Mouse (Mus musculus) gastrocnemius, postnatal 14 days (tissue): ENCODE results near the gene Rpl29. TPM values are rescaled to one million over a fixed set of nuclear protein-coding genes. Genes with fewer than 3 reads are reported as not detected.
A peak's percentile ranks its signal among the peaks of the same experiment; 100 is the strongest.

ENCODE experiments used
- DNase-seq: peaks from one replicate; pipeline ENCODE4 v3.0.0; 2021; ENCODE audit warnings: mixed read lengths
- intact Hi-C: fragments of 180-260 bp; cut with DNase I; formaldehyde crosslinking; loops from one replicate; pipeline ENCODE4 v1.15.1; 2025; ENCODE audit warnings: low total_unique reads
- total RNA-seq, 2 experiments: library from RNA; stranded (reverse); gene quantifications; 2 replicates each; pipeline ENCODE4 v1.2.3; 2021

Rpl29 gene
- total RNA-seq, 2 experiments from 2014 or later: 350 to 424 TPM

- peak; percentile 41 for DNase-seq
- intact Hi-C loops: no loop called here
Measured at GRCm38 (mm10) chr9:106413606-106414005, 15.6 kb upstream of the Rpl29 start.

GRCm38 (mm10) chr9:106416826-106417225, 12.4 kb upstream of the Rpl29 start:
- DNase-seq: no peak
- intact Hi-C loops: loop anchor here (5.0 kb wide), 1 partner anchor 65 kb away; no protein-coding TSS in a partner anchor

DNA sequence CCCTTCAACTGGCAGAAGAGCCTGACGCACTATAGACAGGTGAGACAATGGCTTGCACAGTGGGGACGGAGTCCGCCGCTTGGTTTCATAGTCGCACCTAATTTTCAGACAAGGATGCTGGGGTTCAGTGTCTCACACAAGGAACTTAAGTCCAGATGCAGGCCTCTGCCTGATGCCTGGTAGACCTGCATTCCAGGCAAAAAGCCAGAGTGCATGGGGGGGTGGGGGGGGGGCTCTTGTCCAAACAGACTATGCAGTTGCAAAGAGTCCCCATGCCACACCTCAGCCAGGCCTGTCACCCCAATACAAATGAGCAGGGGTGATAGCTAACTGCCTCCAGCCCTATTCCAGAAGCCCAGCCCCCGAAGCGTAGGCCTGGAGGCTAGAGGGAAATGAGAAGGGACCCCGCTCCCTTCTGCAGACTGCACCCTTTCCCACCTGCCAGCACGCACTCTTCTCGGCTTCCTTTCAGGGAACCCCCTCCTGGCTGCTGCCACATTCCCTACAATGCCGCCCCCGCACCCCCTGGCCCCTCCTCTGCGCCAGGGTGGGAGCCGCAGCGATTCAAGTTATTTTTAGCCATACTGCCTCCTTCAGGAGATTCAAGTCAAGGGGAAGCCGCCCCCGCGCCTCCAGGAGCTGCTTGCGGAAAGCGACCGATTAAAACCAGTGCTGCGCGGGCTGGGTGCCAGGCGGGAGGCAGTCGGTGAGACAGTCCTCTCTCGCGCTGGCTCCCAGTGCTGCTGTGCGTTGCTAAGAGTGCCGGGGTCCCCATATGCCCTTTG, 11.2 kb upstream of the Rpl29 start:
- intact Hi-C loops: loop anchor here (5.0 kb wide), 1 partner anchor 66 kb away; no protein-coding TSS in a partner anchor
- DNase-seq: peak; percentile 88

GRCm38 (mm10) chr9:106420608-106421007, 8.6 kb upstream of the Rpl29 start:
- intact Hi-C loops: loop anchor here (5.0 kb wide), 1 partner anchor 113 kb away; no protein-coding TSS in a partner anchor
- no peak for DNase-seq

GRCm38 (mm10) chr9:106421033-106421864, 8.0 kb upstream of the Rpl29 start:
- intact Hi-C loops: loop anchor here (5.0 kb wide), 1 partner anchor 114 kb away; no protein-coding TSS in a partner anchor
- no peak for DNase-seq

- peak; percentile 85 for DNase-seq
- intact Hi-C loops: loop anchor here (2.0 to 5.0 kb wide), 2 partner anchors 115 to 133 kb away; no protein-coding TSS in a partner anchor
Measured at GRCm38 (mm10) chr9:106421865-106422160, 7.4 kb upstream of the Rpl29 start.

DNA sequence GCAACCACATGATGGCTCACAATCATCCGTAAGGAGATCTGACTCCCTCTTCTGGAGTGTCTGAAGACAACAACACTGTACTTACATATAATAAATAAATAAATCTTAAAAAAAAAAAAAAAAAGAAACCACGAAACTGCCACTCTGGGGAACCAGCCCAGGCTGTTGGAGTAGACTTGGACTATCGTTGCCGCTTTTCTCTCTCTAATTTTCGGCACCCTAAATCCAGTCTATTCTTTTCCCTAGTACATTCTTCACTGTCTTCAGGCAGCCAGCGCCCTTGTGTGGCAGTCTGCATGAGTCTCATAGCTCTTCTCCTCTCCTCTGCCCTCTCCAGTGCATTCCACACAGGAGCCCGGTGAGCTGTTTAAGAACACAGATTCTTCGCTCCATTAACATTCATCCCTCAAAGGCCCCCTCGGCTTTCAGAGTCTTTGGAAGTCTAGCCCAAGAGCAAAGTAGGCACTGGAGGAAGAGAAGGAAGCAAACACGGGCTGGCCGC, 484 bp upstream of the Rpl29 start:
- intact Hi-C loops: no loop called here
- no peak for DNase-seq

- DNase-seq: no peak
- intact Hi-C loops: no loop called here
Measured at GRCm38 (mm10) chr9:106430015-106430264, 686 bp downstream of the Rpl29 start.

DNA sequence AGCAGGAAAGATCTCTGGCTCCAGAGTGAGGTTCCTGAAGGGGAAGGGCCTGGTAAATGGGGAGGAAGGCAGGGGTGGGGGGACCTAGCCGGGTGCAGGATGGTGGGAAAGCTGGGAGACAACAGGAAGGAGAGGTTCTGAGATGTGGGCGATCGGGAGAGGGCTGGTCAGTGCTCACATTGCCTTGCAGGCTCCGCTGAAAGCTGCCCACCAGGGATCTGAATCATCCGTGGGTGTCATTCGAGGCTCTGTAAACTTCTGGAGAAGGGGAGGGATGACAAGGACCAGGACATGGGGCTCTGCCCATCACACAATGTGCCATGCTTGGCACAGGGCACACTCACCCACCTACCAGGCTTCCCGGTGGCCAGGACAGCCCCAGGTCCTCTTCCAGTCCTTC, 4.1 kb downstream of the Rpl29 start:
- DNase-seq: no peak
- intact Hi-C loops: no loop called here

DNA sequence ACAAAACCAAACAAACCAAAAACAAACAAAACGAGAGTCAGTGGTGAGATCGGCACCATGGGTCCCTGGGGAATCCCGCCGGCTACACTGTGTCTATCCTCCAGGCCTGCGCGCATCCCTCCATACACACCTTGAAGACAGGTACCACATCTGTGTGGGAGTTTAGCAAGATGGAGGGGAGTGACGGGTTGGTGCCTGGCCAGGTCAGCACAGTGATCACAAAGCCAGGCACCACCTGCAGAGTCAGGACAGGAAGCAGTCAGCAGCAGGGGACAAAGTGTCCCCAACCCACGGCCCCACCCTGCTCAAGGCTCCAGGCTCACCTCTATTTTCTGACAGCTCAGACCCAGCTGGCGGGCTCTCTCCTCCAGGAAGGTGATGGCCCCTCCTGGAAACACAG, 7.3 kb downstream of the Rpl29 start:
- no peak for DNase-seq
- intact Hi-C loops: loop anchor here (5.0 kb wide), 1 partner anchor 36 kb away; no protein-coding TSS in a partner anchor

GRCm38 (mm10) chr9:106442680-106443079, 13.4 kb downstream of the Rpl29 start:
- intact Hi-C loops: no loop called here
- no peak for DNase-seq

DNA sequence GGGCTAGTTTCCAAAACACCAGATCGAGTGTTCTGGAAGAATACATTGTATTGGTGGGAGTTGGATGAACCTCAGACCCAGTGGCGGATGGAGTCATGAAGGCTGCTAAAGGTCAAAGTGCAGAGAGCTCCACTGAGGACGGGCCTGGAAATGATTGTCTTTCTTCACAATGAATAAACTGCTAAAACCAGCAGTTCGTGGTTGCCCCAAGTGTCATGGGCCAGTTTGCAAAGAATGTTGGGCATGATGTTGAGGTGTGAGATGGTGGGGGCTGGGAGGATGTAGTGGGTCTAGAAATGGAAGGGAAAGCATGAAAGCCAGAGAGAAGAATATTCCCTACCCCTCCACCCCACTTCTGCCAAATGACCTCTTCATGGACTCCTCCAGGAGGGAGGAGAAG, 15.6 kb downstream of the Rpl29 start:
- DNase-seq: no peak
- intact Hi-C loops: no loop called here

DNA sequence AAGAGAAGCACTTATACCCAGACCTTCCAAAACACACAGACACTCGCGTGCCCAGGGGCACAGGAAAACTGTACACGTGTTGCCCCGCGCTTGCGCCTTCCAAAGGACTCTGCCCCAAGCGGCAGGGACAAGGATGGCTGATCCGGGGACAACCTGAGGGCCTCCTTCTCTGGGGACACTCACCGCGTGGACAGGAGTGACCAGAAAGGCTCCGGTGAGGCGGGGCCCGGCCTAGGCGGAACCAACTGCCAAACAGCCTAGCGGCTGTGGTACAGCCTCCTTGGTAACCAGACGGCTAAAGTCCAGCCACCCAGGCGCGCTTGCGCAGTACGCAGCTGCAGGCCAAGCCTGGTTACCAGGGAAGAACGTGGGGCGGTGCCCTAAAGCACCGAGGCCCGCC, 18.1 kb downstream of the Rpl29 start, which contains the start of the genes Abhd14b and Abhd14a:
Gene Abhd14b, plus strand, starts transcription at position 112 of the 400 bp plus-strand sequence.
Gene Abhd14a, minus strand, starts transcription at position 331 of the 400 bp plus-strand sequence.
- intact Hi-C loops: no loop called here
- peak; percentile 96 for DNase-seq

- DNase-seq: no peak
Measured at GRCm38 (mm10) chr9:106447951-106448350, 18.7 kb downstream of the Rpl29 start.

DNA sequence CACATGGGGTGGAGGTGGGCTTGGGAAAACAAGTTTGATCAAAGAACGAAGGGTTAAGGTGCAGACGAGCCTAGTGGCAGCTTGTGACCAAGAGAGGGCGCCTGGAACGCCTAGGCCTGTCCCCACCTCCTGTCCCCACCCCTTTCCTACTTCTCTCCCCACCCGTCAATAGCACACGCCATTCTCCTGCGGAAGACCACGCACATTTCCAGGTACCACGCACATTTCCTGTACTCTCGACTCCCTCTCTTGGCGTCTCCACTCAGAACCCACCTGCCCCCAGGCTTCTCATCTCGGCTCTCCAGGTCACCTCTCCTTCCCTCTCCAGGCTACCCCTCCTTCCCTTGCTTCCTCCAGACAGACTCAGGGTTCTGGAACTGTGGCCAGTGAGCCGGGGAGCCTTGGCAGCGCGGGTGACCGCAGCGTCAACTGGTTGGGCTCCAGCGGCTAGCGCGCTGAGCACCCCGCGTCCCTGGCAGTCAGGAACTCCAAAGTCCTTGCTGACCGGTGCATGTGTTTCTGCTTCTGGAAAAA, 19.3 kb downstream of the Rpl29 start:
- peak; percentile 88 for DNase-seq
- intact Hi-C loops: no loop called here

More at GRCm38 (mm10) chr9:106447951-106448350, 18.7 kb downstream of the Rpl29 start:
- intact Hi-C loops: no loop called here

DNA sequence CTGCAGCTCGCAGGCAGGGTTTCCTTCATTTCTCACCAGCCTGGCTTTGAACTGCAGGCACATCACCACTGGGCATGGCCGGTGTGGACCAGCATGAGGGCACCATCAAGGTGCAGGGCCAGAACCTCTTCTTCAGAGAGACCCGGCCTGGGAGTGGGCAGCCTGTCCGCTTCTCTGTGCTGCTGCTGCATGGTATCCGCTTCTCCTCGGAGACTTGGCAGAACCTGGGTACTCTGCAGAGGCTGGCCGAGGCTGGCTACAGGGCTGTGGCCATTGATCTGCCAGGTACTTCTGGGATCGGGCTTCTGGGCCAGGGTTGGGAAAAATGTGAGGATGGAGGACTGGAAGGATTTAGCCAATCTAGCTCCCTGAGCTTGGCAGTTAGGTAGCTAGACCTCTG, 20.7 kb downstream of the Rpl29 start:
- intact Hi-C loops: no loop called here
- no peak for DNase-seq

GRCm38 (mm10) chr9:106450661-106451060, 21.4 kb downstream of the Rpl29 start:
- intact Hi-C loops: no loop called here

GRCm38 (mm10) chr9:106451298-106451697, 22.0 kb downstream of the Rpl29 start:
- intact Hi-C loops: no loop called here
- DNase-seq: no peak

More at GRCm38 (mm10) chr9:106450661-106451060, 21.4 kb downstream of the Rpl29 start:
- peak; percentile 62 for DNase-seq

DNA sequence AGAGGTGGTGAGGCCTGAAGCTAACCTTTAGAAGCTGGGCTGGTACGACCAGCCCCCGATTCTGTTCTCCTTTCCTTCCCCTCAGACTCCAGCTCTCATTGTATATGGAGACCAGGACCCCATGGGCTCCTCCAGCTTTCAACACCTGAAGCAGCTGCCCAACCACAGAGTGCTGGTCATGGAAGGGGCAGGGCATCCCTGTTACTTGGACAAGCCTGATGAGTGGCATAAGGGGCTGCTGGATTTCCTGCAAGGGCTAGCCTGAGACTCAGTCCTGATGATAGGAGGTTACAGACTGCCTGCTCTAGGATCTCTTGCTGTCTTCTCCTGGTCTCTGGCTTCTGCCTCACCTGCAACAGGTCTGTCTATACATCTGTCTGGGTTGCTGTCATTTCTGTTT, 22.6 kb downstream of the Rpl29 start:
- no peak for DNase-seq
- intact Hi-C loops: no loop called here

GRCm38 (mm10) chr9:106452351-106452750, 23.1 kb downstream of the Rpl29 start:
- intact Hi-C loops: no loop called here
- no peak for DNase-seq
